Mouse (Mus musculus) hindbrain, embryonic 15.5 days (tissue): ENCODE measurements around the gene Wipf2. TPM values are rescaled to one million over a fixed set of nuclear protein-coding genes. Genes with fewer than 3 reads are reported as not detected.
"Not testable (repeated sequence)": the region's sequence is repeated elsewhere in the genome, so short reads cannot be mapped to it uniquely, and the experiment has no call there.

ENCODE experiments used
- ATAC-seq: fragments of 200-750 bp; cut with Nextera tagmentation; 2 replicates; pipeline ENCODE4 v1.8.0; 2017; ENCODE audit warnings: low read depth, moderate number of reproducible peaks, moderate TSS enrichment; ENCODE audit not compliant: low FRiP score
- H3K27ac ChIP-seq: fragments of 300-500 bp; sonication (generic); replicated peaks from 2 replicates; pipeline ENCODE4 v1.5.1; 2015; ENCODE audit warnings: mild to moderate bottlenecking, inconsistent platforms
- H3K27me3 ChIP-seq: fragments of 300-500 bp; sonication (generic); 2 replicates; pipeline ENCODE4 v1.6.1; 2015; ENCODE audit warnings: control low read depth, inconsistent platforms
- H3K36me3 ChIP-seq: fragments of 300-500 bp; sonication (generic); 2 replicates; pipeline ENCODE4 v1.6.1; 2015; ENCODE audit warnings: control low read depth, inconsistent platforms
- H3K4me1 ChIP-seq: fragments of 300-500 bp; sonication (generic); replicated peaks from 2 replicates; pipeline ENCODE4 v1.6.1; 2015; ENCODE audit warnings: control low read depth, inconsistent platforms
- H3K4me2 ChIP-seq: fragments of 300-500 bp; sonication (generic); 2 replicates; pipeline ENCODE4 v1.6.1; 2015; ENCODE audit warnings: moderate library complexity, mild to moderate bottlenecking, inconsistent platforms
- H3K4me3 ChIP-seq: fragments of 300-500 bp; sonication (generic); 2 replicates; pipeline ENCODE4 v1.5.1; 2015; ENCODE audit warnings: mild to moderate bottlenecking, inconsistent platforms
- H3K9ac ChIP-seq: fragments of 300-500 bp; sonication (generic); 2 replicates; pipeline ENCODE4 v1.6.1; 2015; ENCODE audit warnings: inconsistent platforms
- H3K9me3 ChIP-seq: fragments of 300-500 bp; sonication (generic); 2 replicates; pipeline ENCODE4 v1.6.1; 2016; ENCODE audit warnings: control low read depth, inconsistent platforms
- WGBS: fragments of 180-500 bp; shearing (Covaris S2); methylation state at CpG from one replicate; pipeline ENCODE4 v1.1.7; 2015; 5-methylcytosine and 5-hydroxymethylcytosine counted together
- polyA plus RNA-seq: library from polyadenylated mRNA; unstranded; fragments of >200 nt; fragmentation: Nextera tagmentation; extraction: Ambion mirVana; gene quantifications from 2 replicates; pipeline ENCODE4 v1.2.1, GENCODE M21; 2015

Gene Wipf2
- polyA plus RNA-seq, 1 experiment from 2014 or later: 4.4 TPM

DNA sequence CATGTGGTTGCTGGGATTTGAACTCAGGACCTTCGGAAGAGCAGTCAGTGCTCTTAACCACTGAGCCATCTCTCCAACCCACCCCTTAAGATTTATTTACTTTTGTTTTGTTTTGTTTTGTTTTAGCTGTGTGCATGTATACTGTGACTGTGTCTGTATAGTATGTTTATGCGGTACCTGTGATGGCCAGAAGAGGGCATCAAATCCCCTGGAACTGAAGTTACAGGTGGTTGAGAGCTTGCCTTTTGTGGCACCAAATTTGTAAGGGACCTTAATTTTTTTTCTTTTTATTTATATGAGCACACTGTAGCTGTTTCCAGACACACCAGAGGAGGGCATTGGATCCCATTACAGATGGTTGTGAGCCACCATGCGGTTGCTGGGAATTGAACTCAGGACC, 52.9 kb downstream of the Wipf2 start:
- not testable (repeated sequence) for H3K4me3 ChIP-seq, H3K4me1 ChIP-seq, H3K4me2 ChIP-seq, H3K27ac ChIP-seq, ATAC-seq, H3K9ac ChIP-seq, H3K9me3 ChIP-seq, H3K36me3 ChIP-seq, H3K27me3 ChIP-seq
- WGBS: 95% methylated on average over 3 of the region's 3 CpGs

GRCm38 (mm10) chr11:98917428-98918005, 54.1 kb downstream of the Wipf2 start:
- Histone ChIP-seq H3K27me3 (no peaks in the 10 kb centered on the region), H3K9ac (no peak overlapping the region), H3K27ac (no peak overlapping the region), H3K4me3 (no peak overlapping the region), H3K4me1 (peaks cover 3% of the 10 kb centered on the region), H3K9me3 (no peaks in the 10 kb centered on the region), H3K36me3 (no peaks in the 10 kb centered on the region), H3K4me2 (no peak overlapping the region)
- ATAC-seq: no peak
- WGBS: 71% methylated on average over 13 of the region's 13 CpGs

GRCm38 (mm10) chr11:98918231-98918630, 54.8 kb downstream of the Wipf2 start:
- Histone ChIP-seq H3K36me3 (no peaks in the 10 kb centered on the region), H3K9ac (no peak overlapping the region), H3K4me3 (no peak overlapping the region), H3K27me3 (no peaks in the 10 kb centered on the region), H3K4me1 (peaks cover 10% of the 10 kb centered on the region), H3K9me3 (no peaks in the 10 kb centered on the region), H3K4me2 (no peak overlapping the region), H3K27ac (no peak overlapping the region)
- WGBS: 82% methylated on average over 9 of the region's 9 CpGs
- ATAC-seq: no peak

- H3K4me2 ChIP-seq: no peak overlapping the region
Observed at GRCm38 (mm10) chr11:98919009-98919408, 55.6 kb downstream of the Wipf2 start.

GRCm38 (mm10) chr11:98921813-98922212, 58.4 kb downstream of the Wipf2 start:
- ATAC-seq: 0 out of 2 replicates have a peak, but pooled peaks have one; percentile 5

More at GRCm38 (mm10) chr11:98919009-98919408, 55.6 kb downstream of the Wipf2 start:
- Histone ChIP-seq H3K36me3 (no peaks in the 10 kb centered on the region), H3K9ac (no peak overlapping the region), H3K4me1 (peaks cover 18% of the 10 kb centered on the region), H3K27me3 (no peaks in the 10 kb centered on the region), H3K27ac (no peak overlapping the region), H3K4me3 (no peak overlapping the region), H3K9me3 (no peaks in the 10 kb centered on the region)
- ATAC-seq: no peak
- 94% methylated on average over 11 of the region's 11 CpGs for WGBS

GRCm38 (mm10) chr11:98922307-98922706, 58.9 kb downstream of the Wipf2 start:
- ATAC-seq: peak; percentile 17; the same call in 1 of the 2 replicates
- not testable (repeated sequence) for H3K4me2 ChIP-seq, H3K27ac ChIP-seq, H3K9me3 ChIP-seq, H3K27me3 ChIP-seq, H3K4me3 ChIP-seq, H3K9ac ChIP-seq, H3K36me3 ChIP-seq
- WGBS: 45% methylated on average over 10 of the region's 10 CpGs
- H3K4me1 ChIP-seq: peaks cover 42% of the 10 kb centered on the region

More at GRCm38 (mm10) chr11:98921813-98922212, 58.4 kb downstream of the Wipf2 start:
- H3K4me2 ChIP-seq, H3K9me3 ChIP-seq, H3K27ac ChIP-seq, H3K4me3 ChIP-seq, H3K27me3 ChIP-seq, H3K9ac ChIP-seq, H3K36me3 ChIP-seq: not testable (repeated sequence)
- H3K4me1 ChIP-seq: peaks cover 39% of the 10 kb centered on the region
- WGBS: 49% methylated on average over 15 of the region's 15 CpGs

DNA sequence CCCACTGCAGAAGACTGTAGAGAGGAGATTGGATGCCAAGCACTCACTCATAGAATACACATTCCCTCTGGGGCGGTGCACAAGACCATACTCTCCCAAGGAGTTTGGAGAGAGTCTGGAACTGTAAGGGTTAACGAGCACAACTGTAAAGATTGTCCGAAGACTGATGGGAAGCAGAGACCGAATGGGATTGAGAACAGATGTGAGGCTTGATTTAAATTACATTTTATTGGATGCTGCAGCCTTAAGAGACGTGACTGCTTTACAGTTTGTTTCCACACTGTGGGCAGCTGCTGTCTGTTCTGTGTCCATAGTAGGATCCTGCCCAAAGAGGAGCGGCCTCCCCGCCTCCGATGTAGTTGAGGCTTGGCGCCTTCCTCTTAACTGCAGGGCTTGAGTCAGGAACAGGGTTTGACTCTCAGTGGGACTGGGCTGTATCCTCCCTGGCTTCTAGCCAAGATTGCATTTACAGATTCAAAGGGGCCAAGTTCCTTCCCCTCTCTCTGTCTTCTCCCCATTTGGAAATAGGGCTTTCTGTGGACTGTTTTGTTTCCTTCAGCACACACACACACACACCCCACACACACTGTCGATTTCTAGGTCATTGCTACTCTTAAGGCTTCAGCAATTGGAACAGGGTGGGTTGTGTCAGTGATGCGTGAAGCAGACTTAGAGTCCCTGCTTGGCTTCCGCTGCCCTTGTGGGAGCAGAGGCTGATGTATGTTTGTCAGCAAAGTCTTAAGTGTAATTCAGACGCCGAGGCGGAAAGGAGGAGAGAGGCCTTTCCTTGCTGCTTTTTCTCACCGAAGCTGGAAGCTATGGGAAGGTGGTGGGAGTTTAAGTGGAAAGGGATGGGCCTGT, 59.6 kb downstream of the Wipf2 start:
- ATAC-seq, H3K9ac ChIP-seq, H3K27me3 ChIP-seq, H3K9me3 ChIP-seq, H3K4me2 ChIP-seq, H3K4me3 ChIP-seq, H3K36me3 ChIP-seq: not testable (repeated sequence)
- peaks cover 50% of the 10 kb centered on the region for H3K4me1 ChIP-seq
- H3K27ac ChIP-seq: peak overlapping the region; percentile 41; the same call in 1 of the 2 replicates
- 40% methylated on average over 16 of the region's 16 CpGs for WGBS

GRCm38 (mm10) chr11:98924633-98925175, 61.3 kb downstream of the Wipf2 start:
- Histone ChIP-seq H3K4me2 (peak overlapping the region; percentile 26), H3K36me3 (no peaks in the 10 kb centered on the region), H3K9me3 (no peaks in the 10 kb centered on the region), H3K27ac (peak overlapping the region; percentile 71), H3K4me1 (peaks cover 66% of the 10 kb centered on the region), H3K27me3 (no peaks in the 10 kb centered on the region), H3K9ac (no peak overlapping the region), H3K4me3 (no peak overlapping the region)
- 39% methylated on average over 5 of the region's 5 CpGs for WGBS
- no peak for ATAC-seq

DNA sequence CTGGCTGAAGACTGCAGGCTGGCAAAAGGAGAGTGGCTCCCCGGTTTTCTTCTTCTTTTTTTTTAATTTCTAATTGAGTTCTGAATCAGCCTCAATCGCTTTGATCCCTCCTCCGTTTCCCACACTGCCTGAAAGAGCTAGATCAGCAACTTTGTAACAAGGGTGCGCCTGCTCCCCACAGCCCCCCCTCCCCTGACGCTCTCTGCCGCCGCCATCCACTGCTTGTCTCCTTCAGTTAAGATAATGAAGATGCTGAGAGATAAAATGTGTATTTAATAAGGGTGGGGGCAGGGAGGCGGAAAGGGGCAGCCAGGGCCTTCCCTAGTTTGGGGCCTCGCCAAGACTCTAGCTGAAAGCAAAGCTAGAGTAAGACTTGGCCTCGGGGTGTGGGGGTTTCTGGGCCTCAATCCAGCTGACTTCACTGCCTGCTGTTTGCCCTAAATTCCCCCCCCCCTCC, 61.9 kb downstream of the Wipf2 start:
- H3K9ac ChIP-seq: no peak overlapping the region
- H3K4me3 ChIP-seq: no peak overlapping the region
- peaks cover 72% of the 10 kb centered on the region for H3K4me1 ChIP-seq
- H3K27ac ChIP-seq: peak overlapping the region; percentile 71
- 5% methylated on average over 10 of the region's 10 CpGs for WGBS
- ATAC-seq: no peak
- no peaks in the 10 kb centered on the region for H3K36me3 ChIP-seq
- H3K4me2 ChIP-seq: peak overlapping the region; percentile 26
- no peaks in the 10 kb centered on the region for H3K27me3 ChIP-seq
- H3K9me3 ChIP-seq: no peaks in the 10 kb centered on the region

DNA sequence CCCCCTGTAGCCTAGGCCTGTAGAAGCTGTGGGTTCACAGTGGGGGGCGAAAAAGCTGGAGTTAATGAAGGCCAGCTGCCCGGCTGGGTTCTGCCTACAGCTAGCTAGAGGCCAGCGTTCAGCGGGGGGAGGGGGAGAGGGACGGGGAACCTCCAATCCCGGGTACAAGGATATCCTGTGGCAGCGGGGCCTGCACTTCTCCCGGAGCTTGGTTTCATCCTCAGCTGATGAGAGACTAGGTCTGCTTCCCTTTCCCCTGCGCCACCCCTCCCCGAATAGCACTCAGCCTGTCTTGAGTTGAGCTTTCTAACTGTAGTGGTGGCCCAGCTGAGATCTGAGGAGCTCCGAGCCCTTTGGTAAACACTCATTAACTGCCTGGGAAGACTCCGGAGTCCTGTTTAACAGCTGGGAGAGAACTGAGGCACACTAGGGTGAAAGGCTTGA, 62.5 kb downstream of the Wipf2 start:
- no peaks in the 10 kb centered on the region for H3K36me3 ChIP-seq
- no peak overlapping the region; the same call in 1 of the 2 replicates for H3K9ac ChIP-seq
- no peaks in the 10 kb centered on the region for H3K27me3 ChIP-seq
- peak overlapping the region; percentile 71 for H3K27ac ChIP-seq
- H3K4me2 ChIP-seq: peak overlapping the region; percentile 26
- H3K9me3 ChIP-seq: no peaks in the 10 kb centered on the region
- H3K4me1 ChIP-seq: peaks cover 78% of the 10 kb centered on the region
- ATAC-seq: 0 out of 2 replicates have a peak, but pooled peaks have one; percentile 13
- 8% methylated on average over 12 of the region's 12 CpGs for WGBS
- no peak overlapping the region for H3K4me3 ChIP-seq

DNA sequence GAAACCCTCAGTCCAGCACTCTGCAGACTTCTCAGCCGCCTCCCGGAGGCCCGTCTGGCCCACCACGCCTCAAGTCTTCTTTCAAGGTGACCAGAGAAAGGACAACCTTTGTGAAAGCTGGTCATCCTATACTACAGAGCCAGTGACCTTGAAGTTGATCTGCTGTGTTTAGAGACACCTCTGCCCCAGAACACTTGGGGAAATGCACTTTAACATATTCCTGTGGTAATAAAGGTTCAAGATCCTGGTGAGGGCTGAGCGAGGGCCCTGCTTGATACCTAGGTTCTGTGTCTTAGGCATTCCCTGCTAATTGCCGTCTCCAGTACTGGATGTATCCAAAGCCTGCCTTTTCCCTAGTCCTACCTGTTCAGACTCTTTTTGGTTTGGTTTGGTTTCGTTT, 63.1 kb downstream of the Wipf2 start:
- no peaks in the 10 kb centered on the region for H3K9me3 ChIP-seq
- peaks cover 85% of the 10 kb centered on the region for H3K4me1 ChIP-seq
- H3K36me3 ChIP-seq: no peaks in the 10 kb centered on the region
- 70% methylated on average over 7 of the region's 7 CpGs for WGBS
- no peak overlapping the region for H3K9ac ChIP-seq
- no peak overlapping the region for H3K4me3 ChIP-seq
- H3K27me3 ChIP-seq: no peaks in the 10 kb centered on the region
- H3K4me2 ChIP-seq: no peak overlapping the region
- H3K27ac ChIP-seq: 0 out of 2 replicates have a peak overlapping the region, but pooled peaks have one; percentile 71
- ATAC-seq: no peak
